Mouse (Mus musculus) thymus, postnatal 0 days (tissue): Measurements from ENCODE around the gene Rnf130. TPM values are rescaled to one million over a fixed set of nuclear protein-coding genes. Genes with fewer than 3 reads are reported as not detected.
A peak's percentile ranks its signal among the peaks of the same experiment; 100 is the strongest.

Experiments used
- DNase-seq: peaks from one replicate; pipeline ENCODE4 v3.0.0-alpha.2; 2015; ENCODE audit warnings: low spot score
- microRNA counts: library from miRNA; unstranded; fragments of <30 nt; microRNA quantifications from one replicate; lab custom pipeline; 2015
- microRNA-seq: library from miRNA; unstranded; fragments of <30 nt; microRNA quantifications from one replicate; pipeline ENCODE4, GENCODE M21; 2016; ENCODE audit warnings: borderline number of aligned reads
- polyA plus RNA-seq: library from polyadenylated mRNA; unstranded; fragments of >200 nt; fragmentation: Nextera tagmentation; extraction: Ambion mirVana; gene quantifications from 2 replicates; pipeline ENCODE4 v1.2.1, GENCODE M21; 2015

The Rnf130 gene
- polyA plus RNA-seq, 1 experiment from 2014 or later: 100 TPM

- no peak for DNase-seq
These were observed 107.1 kb downstream of the Rnf130 start for GRCm38 (mm10) chr11:50132265-50132664.

GRCm38 (mm10) chr11:50134136-50134859, 109.2 kb downstream of the Rnf130 start:
- DNase-seq: no peak

DNA sequence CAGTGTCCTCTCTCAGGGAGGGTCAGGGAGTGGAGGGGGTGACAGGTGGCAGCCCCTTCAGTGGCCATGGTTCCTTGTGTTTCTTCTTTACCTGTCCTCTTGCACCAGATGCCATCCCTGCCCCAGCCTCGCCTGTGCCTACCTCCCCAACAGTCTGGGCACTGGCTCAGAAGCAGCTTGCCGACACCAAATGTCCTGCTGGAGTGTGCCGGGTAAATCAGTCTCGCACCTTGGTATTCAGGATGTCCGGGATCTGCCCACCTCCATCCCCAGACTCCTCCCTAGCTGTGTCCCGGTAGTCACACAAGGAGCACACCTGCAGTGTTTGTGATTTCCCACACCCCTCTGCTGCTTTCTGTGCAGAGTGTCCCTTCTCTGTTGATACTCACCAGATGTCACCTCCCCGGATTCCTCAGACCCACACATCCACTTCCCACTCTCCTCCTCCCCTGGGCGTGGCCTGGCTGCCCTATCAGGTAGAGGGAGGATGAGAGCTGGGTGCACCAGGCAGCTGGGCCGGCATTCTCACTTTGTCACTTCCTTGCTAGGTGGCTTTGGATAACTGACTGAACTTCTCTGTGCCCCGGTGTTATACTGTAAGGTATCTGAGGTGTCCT, 113.2 kb downstream of the Rnf130 start:
- DNase-seq: no peak

GRCm38 (mm10) chr11:50139571-50139970, 114.4 kb downstream of the Rnf130 start:
- DNase-seq: no peak

- no peak for DNase-seq
These were observed 120.4 kb downstream of the Rnf130 start for GRCm38 (mm10) chr11:50145529-50145928.

GRCm38 (mm10) chr11:50146121-50146520, 121.0 kb downstream of the Rnf130 start:
- DNase-seq: no peak

DNA sequence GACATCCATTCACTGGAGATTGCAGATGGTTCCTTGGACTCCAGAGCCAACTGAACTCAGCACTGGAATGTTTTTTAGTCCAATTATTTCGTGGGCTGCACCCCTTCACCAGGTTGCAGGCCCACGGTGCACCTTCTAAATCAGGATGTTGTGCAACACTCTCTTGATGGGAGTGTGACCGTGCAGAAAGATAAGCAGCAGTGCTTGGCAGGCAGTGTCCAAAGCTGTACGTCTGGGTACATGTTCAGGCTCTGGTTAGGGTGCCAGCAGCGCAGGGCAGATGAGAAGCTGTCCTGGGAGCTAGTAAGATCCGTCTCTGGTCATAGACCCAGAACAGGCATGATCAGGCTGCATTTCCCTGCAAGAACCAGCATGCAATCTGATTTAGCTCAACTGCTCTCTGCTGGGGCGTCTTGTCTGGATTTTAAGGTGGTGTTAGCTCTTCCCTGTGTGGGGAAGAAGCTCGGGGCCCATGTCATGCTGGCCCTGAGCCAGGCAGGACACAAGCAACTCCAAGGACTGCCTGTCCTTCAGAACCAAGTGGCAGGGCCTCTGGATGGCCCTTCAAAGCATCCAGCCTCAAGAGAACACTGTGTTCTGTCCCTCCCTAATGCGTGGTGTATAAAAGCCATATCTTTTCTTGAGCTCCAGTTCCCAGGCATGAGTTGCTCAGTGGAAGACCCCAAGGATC, 122.3 kb downstream of the Rnf130 start:
- DNase-seq: no peak

GRCm38 (mm10) chr11:50147958-50148476, 122.9 kb downstream of the Rnf130 start:
- no peak for DNase-seq

DNA sequence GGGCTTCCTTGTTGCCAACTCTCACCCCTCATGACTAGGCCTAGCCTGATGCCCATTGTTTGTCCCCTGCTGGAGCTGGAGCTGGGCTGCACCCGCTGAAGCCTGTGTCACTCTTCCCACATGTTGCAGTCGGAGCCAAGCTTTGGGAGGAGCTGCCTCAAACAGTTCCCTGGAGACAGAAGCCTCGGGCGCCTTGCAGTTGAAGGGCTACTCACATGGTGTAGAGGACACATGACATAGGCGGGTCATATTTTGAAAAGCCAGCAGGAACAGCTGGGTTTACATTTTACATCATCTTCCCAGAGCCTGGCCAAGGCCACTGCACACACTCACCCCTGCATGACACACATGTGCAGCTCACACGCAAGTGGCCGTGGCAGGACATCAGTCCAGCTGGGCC, 124.1 kb downstream of the Rnf130 start:
- no peak for DNase-seq

- DNase-seq: no peak
These were observed 124.5 kb downstream of the Rnf130 start for GRCm38 (mm10) chr11:50149603-50150150.

DNA sequence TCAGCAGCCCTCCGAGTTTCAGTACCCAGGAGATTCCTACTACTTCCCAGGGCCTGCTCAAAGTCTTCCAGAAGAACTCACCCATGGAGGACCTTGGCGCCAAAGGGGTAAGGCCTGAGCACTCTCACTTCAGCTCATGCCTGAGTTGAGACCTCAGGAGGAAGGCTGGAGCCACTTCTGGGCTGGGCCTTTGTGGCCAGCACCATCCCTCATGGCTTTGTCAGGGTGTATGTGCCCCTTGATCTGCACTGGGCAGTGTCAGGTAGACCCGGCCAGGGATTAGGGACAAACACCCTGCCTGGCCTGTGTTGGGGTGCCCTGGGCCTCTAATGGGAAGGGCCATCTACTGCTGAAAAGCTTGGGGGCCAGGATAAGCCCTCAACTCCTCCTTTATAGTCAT, 126.2 kb downstream of the Rnf130 start:
- no peak for DNase-seq

- DNase-seq: no peak
These were observed 129.0 kb downstream of the Rnf130 start for GRCm38 (mm10) chr11:50154166-50154565.

MicroRNA genes within 50 kb of the gene (microRNA counts, 519-probe panel; counts per million panel counts)
- 3,311 counts per million, percentile 75 among the panel's probes with 10 or more counts for microRNA mmu-miR-340-3p (lab: Ali Mortazavi, UCI)
- microRNA mmu-miR-340-5p (lab: Ali Mortazavi, UCI): 7,066 counts per million, percentile 93 among the panel's probes with 10 or more counts

Small RNAs within 50 kb of the gene (microRNA-seq; reads per million reads assigned to microRNA genes)
- 539 reads per million, percentile 64 among the genes with 10 or more reads in this experiment for gene Mir340

Other genes starting within 250 kb of the Rnf130 start
- 3.2 and 3.4 TPM in 2 replicates for gene Gfpt2, start 231.2 kb upstream of the Rnf130 start, polyA plus RNA-seq
- gene Mapk9, start 178.6 kb upstream of the Rnf130 start, polyA plus RNA-seq: 42.0 and 44.5 TPM in 2 replicates
- 0.08 and 0.21 TPM in 2 replicates for gene Rasgef1c, start 123.5 kb upstream of the Rnf130 start, polyA plus RNA-seq
- 25.5 and 27.7 TPM in 2 replicates for gene Tbc1d9b, start 106.0 kb downstream of the Rnf130 start, polyA plus RNA-seq
- gene Mrnip, start 149.1 kb downstream of the Rnf130 start, polyA plus RNA-seq: 13.1 and 15.3 TPM in 2 replicates
- 233 and 246 TPM in 2 replicates for gene Sqstm1, start 185.5 kb downstream of the Rnf130 start, polyA plus RNA-seq
- gene Mgat4b, start 185.5 kb downstream of the Rnf130 start, polyA plus RNA-seq: 8.6 and 11.8 TPM in 2 replicates
- 3.5 and 3.7 TPM in 2 replicates for gene Ltc4s, start 213.3 kb downstream of the Rnf130 start, polyA plus RNA-seq